Mouse (Mus musculus): ENCODE measurements around the gene Cog8. TPM values are rescaled to one million over a fixed set of nuclear protein-coding genes. Genes with fewer than 3 reads are reported as not detected.
"Not testable (repeated sequence)": the region's sequence is repeated elsewhere in the genome, so short reads cannot be mapped to it uniquely, and the experiment has no call there.

The Cog8 gene
- polyA plus RNA-seq, 1 experiment: 20.0 TPM

- TF ChIP-seq POLR2A (IDR thresholded peaks at IDR 0.05; ENCODE audit: insufficient read depth, low read length): no peak
- TF ChIP-seq EP300 (IDR thresholded peaks at IDR 0.05; ENCODE audit: insufficient read depth, low read depth, low read length): no peak
- TF ChIP-seq CTCF (IDR thresholded peaks at IDR 0.05; ENCODE audit: low read depth, low read length): no peak
Observed at GRCm38 (mm10) chr8:107012666-107013065, 43.8 kb downstream of the Cog8 start.

GRCm38 (mm10) chr8:107007795-107008194 lies 48.7 kb downstream of the Cog8 start:
- Histone ChIP-seq H3K27ac (ENCODE audit: insufficient read depth, low read length) (no peak overlapping the region), H3K9ac (ENCODE audit: low read depth, poor library complexity, severe bottlenecking) (no peak overlapping the region), H3K36me3 (ENCODE audit: control insufficient read depth, insufficient read depth, low read length, poor library complexity, severe bottlenecking) (peaks cover 52% of the 10 kb centered on the region), H3K4me3 (ENCODE audit: low read depth, low read length) (no peak overlapping the region), H3K27me3 (ENCODE audit: control insufficient read depth, insufficient read depth, low read length, poor library complexity, severe bottlenecking) (no peaks in the 10 kb centered on the region), H3K9me3 (replicated peaks; ENCODE audit: control insufficient read depth, insufficient read depth, low read length, poor library complexity, severe bottlenecking) (no peaks in the 10 kb centered on the region), H3K4me1 (ENCODE audit: control insufficient read depth, insufficient read depth, low read length) (no peaks in the 10 kb centered on the region)
- TF ChIP-seq EP300 (IDR thresholded peaks at IDR 0.05; ENCODE audit: insufficient read depth, low read depth, low read length): no peak
- no peak for TF ChIP-seq POLR2A (IDR thresholded peaks at IDR 0.05; ENCODE audit: insufficient read depth, low read length)
- TF ChIP-seq CTCF (IDR thresholded peaks at IDR 0.05; ENCODE audit: low read depth, low read length): no peak

More at GRCm38 (mm10) chr8:107012666-107013065, 43.8 kb downstream of the Cog8 start:
- Histone ChIP-seq H3K9ac (ENCODE audit: low read depth, poor library complexity, severe bottlenecking) (no peak overlapping the region), H3K27ac (ENCODE audit: insufficient read depth, low read length) (no peak overlapping the region), H3K4me3 (ENCODE audit: low read depth, low read length) (no peak overlapping the region), H3K27me3 (ENCODE audit: control insufficient read depth, insufficient read depth, low read length, poor library complexity, severe bottlenecking) (no peaks in the 10 kb centered on the region), H3K36me3 (ENCODE audit: control insufficient read depth, insufficient read depth, low read length, poor library complexity, severe bottlenecking) (peaks cover 32% of the 10 kb centered on the region), H3K9me3 (replicated peaks; ENCODE audit: control insufficient read depth, insufficient read depth, low read length, poor library complexity, severe bottlenecking) (no peaks in the 10 kb centered on the region), H3K4me1 (ENCODE audit: control insufficient read depth, insufficient read depth, low read length) (no peaks in the 10 kb centered on the region)

GRCm38 (mm10) chr8:107002532-107002931 lies 54.0 kb downstream of the Cog8 start:
- H3K4me3 ChIP-seq (ENCODE audit: low read depth, low read length): no peak overlapping the region
- H3K27me3 ChIP-seq (ENCODE audit: control insufficient read depth, insufficient read depth, low read length, poor library complexity, severe bottlenecking): no peaks in the 10 kb centered on the region
- peaks cover 57% of the 10 kb centered on the region for H3K36me3 ChIP-seq (ENCODE audit: control insufficient read depth, insufficient read depth, low read length, poor library complexity, severe bottlenecking)
- H3K9me3 ChIP-seq (replicated peaks; ENCODE audit: control insufficient read depth, insufficient read depth, low read length, poor library complexity, severe bottlenecking): no peaks in the 10 kb centered on the region
- no peak overlapping the region for H3K9ac ChIP-seq (ENCODE audit: low read depth, poor library complexity, severe bottlenecking)
- H3K27ac ChIP-seq (ENCODE audit: insufficient read depth, low read length): no peak overlapping the region
- no peaks in the 10 kb centered on the region for H3K4me1 ChIP-seq (ENCODE audit: control insufficient read depth, insufficient read depth, low read length)
- TF ChIP-seq POLR2A (IDR thresholded peaks at IDR 0.05; ENCODE audit: insufficient read depth, low read length) (no peak), CTCF (IDR thresholded peaks at IDR 0.05; ENCODE audit: low read depth, low read length) (peak; percentile 91), EP300 (IDR thresholded peaks at IDR 0.05; ENCODE audit: insufficient read depth, low read depth, low read length) (no peak)

- H3K9ac ChIP-seq (ENCODE audit: low read depth, poor library complexity, severe bottlenecking): no peak overlapping the region
- no peaks in the 10 kb centered on the region for H3K9me3 ChIP-seq (replicated peaks; ENCODE audit: control insufficient read depth, insufficient read depth, low read length, poor library complexity, severe bottlenecking)
- TF ChIP-seq POLR2A (IDR thresholded peaks at IDR 0.05; ENCODE audit: insufficient read depth, low read length): no peak
- no peak for TF ChIP-seq CTCF (IDR thresholded peaks at IDR 0.05; ENCODE audit: low read depth, low read length)
- TF ChIP-seq EP300 (IDR thresholded peaks at IDR 0.05; ENCODE audit: insufficient read depth, low read depth, low read length): no peak
- peaks cover 65% of the 10 kb centered on the region for H3K36me3 ChIP-seq (ENCODE audit: control insufficient read depth, insufficient read depth, low read length, poor library complexity, severe bottlenecking)
- H3K27me3 ChIP-seq (ENCODE audit: control insufficient read depth, insufficient read depth, low read length, poor library complexity, severe bottlenecking): no peaks in the 10 kb centered on the region
- no peak overlapping the region for H3K27ac ChIP-seq (ENCODE audit: insufficient read depth, low read length)
- H3K4me1 ChIP-seq (ENCODE audit: control insufficient read depth, insufficient read depth, low read length): no peaks in the 10 kb centered on the region
- no peak overlapping the region for H3K4me3 ChIP-seq (ENCODE audit: low read depth, low read length)
Observed at GRCm38 (mm10) chr8:106999068-106999467, 57.4 kb downstream of the Cog8 start.

- Histone ChIP-seq H3K9ac (ENCODE audit: low read depth, poor library complexity, severe bottlenecking) (no peak overlapping the region), H3K4me1 (ENCODE audit: control insufficient read depth, insufficient read depth, low read length) (no peaks in the 10 kb centered on the region), H3K36me3 (ENCODE audit: control insufficient read depth, insufficient read depth, low read length, poor library complexity, severe bottlenecking) (peaks cover 63% of the 10 kb centered on the region), H3K9me3 (replicated peaks; ENCODE audit: control insufficient read depth, insufficient read depth, low read length, poor library complexity, severe bottlenecking) (no peaks in the 10 kb centered on the region), H3K4me3 (ENCODE audit: low read depth, low read length) (no peak overlapping the region), H3K27ac (ENCODE audit: insufficient read depth, low read length) (no peak overlapping the region), H3K27me3 (ENCODE audit: control insufficient read depth, insufficient read depth, low read length, poor library complexity, severe bottlenecking) (no peaks in the 10 kb centered on the region)
- no peak for TF ChIP-seq EP300 (IDR thresholded peaks at IDR 0.05; ENCODE audit: insufficient read depth, low read depth, low read length)
- TF ChIP-seq POLR2A (IDR thresholded peaks at IDR 0.05; ENCODE audit: insufficient read depth, low read length): no peak
- TF ChIP-seq CTCF (IDR thresholded peaks at IDR 0.05; ENCODE audit: low read depth, low read length): no peak
Observed at GRCm38 (mm10) chr8:106997416-106997815, 59.1 kb downstream of the Cog8 start.

- H3K9me3 ChIP-seq (replicated peaks; ENCODE audit: control insufficient read depth, insufficient read depth, low read length, poor library complexity, severe bottlenecking); H3K4me3 ChIP-seq (ENCODE audit: low read depth, low read length); H3K27me3 ChIP-seq (ENCODE audit: control insufficient read depth, insufficient read depth, low read length, poor library complexity, severe bottlenecking); H3K9ac ChIP-seq (ENCODE audit: low read depth, poor library complexity, severe bottlenecking); H3K4me1 ChIP-seq (ENCODE audit: control insufficient read depth, insufficient read depth, low read length); H3K27ac ChIP-seq (ENCODE audit: insufficient read depth, low read length): not testable (repeated sequence)
- H3K36me3 ChIP-seq (ENCODE audit: control insufficient read depth, insufficient read depth, low read length, poor library complexity, severe bottlenecking): peaks cover 62% of the 10 kb centered on the region
Observed at GRCm38 (mm10) chr8:106996339-106996738, 60.1 kb downstream of the Cog8 start.

Other genes starting within 250 kb of the Cog8 start
- 0.18 and 0.46 TPM in 2 replicates for gene Has3, start 186.4 kb downstream of the Cog8 start, polyA plus RNA-seq (2011; ENCODE audit: insufficient read depth, insufficient read length, low read depth, missing spikeins)
- 109 and 113 TPM in 2 replicates for gene Utp4, start 163.1 kb downstream of the Cog8 start, polyA plus RNA-seq (2011; ENCODE audit: insufficient read depth, insufficient read length, low read depth, missing spikeins)
- gene Sntb2, start 120.9 kb downstream of the Cog8 start, polyA plus RNA-seq (2011; ENCODE audit: insufficient read depth, insufficient read length, low read depth, missing spikeins): 21.9 and 26.5 TPM in 2 replicates
- gene Vps4a, start 25.5 kb downstream of the Cog8 start, polyA plus RNA-seq (2011; ENCODE audit: insufficient read depth, insufficient read length, low read depth, missing spikeins): 27.4 and 28.1 TPM in 2 replicates
- gene Pdf, start 8.1 kb downstream of the Cog8 start, polyA plus RNA-seq (2011; ENCODE audit: insufficient read depth, insufficient read length, low read depth, missing spikeins): 3.3 and 5.7 TPM in 2 replicates
- gene Nip7, start 188 bp upstream of the Cog8 start, polyA plus RNA-seq (2011; ENCODE audit: insufficient read depth, insufficient read length, low read depth, missing spikeins): 130 and 156 TPM in 2 replicates
- not detected in 2 replicates for gene Tmed6, start 9.0 kb upstream of the Cog8 start, polyA plus RNA-seq (2011; ENCODE audit: insufficient read depth, insufficient read length, low read depth, missing spikeins)
- 40.8 and 48.6 TPM in 2 replicates for gene Terf2, start 39.9 kb upstream of the Cog8 start, polyA plus RNA-seq (2011; ENCODE audit: insufficient read depth, insufficient read length, low read depth, missing spikeins)
- gene Cyb5b, start 94.0 kb upstream of the Cog8 start, polyA plus RNA-seq (2011; ENCODE audit: insufficient read depth, insufficient read length, low read depth, missing spikeins): 102 and 105 TPM in 2 replicates
- gene Nfat5, start 236.8 kb upstream of the Cog8 start, polyA plus RNA-seq (2011; ENCODE audit: insufficient read depth, insufficient read length, low read depth, missing spikeins): 53.6 and 65.0 TPM in 2 replicates